Mouse (Mus musculus) embryonic facial prominence, embryonic 11.5 days (tissue): ENCODE data around the gene Zfpm1. TPM values are rescaled to one million over a fixed set of nuclear protein-coding genes. Genes with fewer than 3 reads are reported as not detected.

ENCODE experiments used
- ATAC-seq: fragments of 200-750 bp; cut with Nextera tagmentation; replicated peaks from 2 replicates; pipeline ENCODE4 v1.8.0; 2017; ENCODE audit warnings: low read depth; ENCODE audit not compliant: insufficient number of reproducible peaks, low FRiP score, low TSS enrichment
- DNase-seq: peaks from one replicate; pipeline ENCODE4 v3.0.0-alpha.2; 2015; ENCODE audit warnings: low spot score
- H3K27ac ChIP-seq: fragments of 300-500 bp; sonication (generic); replicated peaks from 2 replicates; pipeline ENCODE4 v1.5.1; 2014; ENCODE audit warnings: mild to moderate bottlenecking, low read depth, low read length, control low read depth
- H3K27me3 ChIP-seq: fragments of 300-500 bp; sonication (generic); 2 replicates; pipeline ENCODE4 v1.6.1; 2014; ENCODE audit warnings: mild to moderate bottlenecking, low read length, moderate library complexity, mixed read lengths; ENCODE audit not compliant: control insufficient read depth, insufficient read depth
- H3K36me3 ChIP-seq: fragments of 300-500 bp; sonication (generic); replicated peaks from 2 replicates; pipeline ENCODE4 v1.6.1; 2014; ENCODE audit warnings: low read depth, mild to moderate bottlenecking, low read length, moderate library complexity, mixed read lengths; ENCODE audit not compliant: control insufficient read depth, insufficient read depth
- H3K4me1 ChIP-seq: fragments of 300-500 bp; sonication (generic); 2 replicates; pipeline ENCODE4 v1.6.1; 2014; ENCODE audit warnings: low read length, mixed read lengths; ENCODE audit not compliant: control insufficient read depth, insufficient read depth
- H3K4me2 ChIP-seq: fragments of 300-500 bp; sonication (generic); 2 replicates; pipeline ENCODE4 v1.6.1; 2014; ENCODE audit warnings: low read depth, mild to moderate bottlenecking, control low read depth, low read length, moderate library complexity
- H3K4me3 ChIP-seq: fragments of 300-500 bp; sonication (generic); 2 replicates; pipeline ENCODE4 v1.5.1; 2014; ENCODE audit warnings: low read depth, low read length, control low read depth
- H3K9ac ChIP-seq: fragments of 300-500 bp; sonication (generic); replicated peaks from 2 replicates; pipeline ENCODE4 v1.6.1; 2014; ENCODE audit warnings: mild to moderate bottlenecking, control low read depth, low read length
- H3K9me3 ChIP-seq: fragments of 300-500 bp; sonication (generic); replicated peaks from 2 replicates; pipeline ENCODE4 v1.6.1; 2016; ENCODE audit warnings: mild to moderate bottlenecking, low read length, inconsistent platforms, mixed read lengths; ENCODE audit not compliant: control insufficient read depth
- WGBS: fragments of 180-500 bp; shearing (Covaris S2); extraction: QIAGEN DNeasy Blood & Tissue Kit; methylation state at CpG from one replicate; pipeline ENCODE4 v1.1.7; 2014; 5-methylcytosine and 5-hydroxymethylcytosine counted together
- polyA plus RNA-seq: library from polyadenylated mRNA; unstranded; fragments of >200 nt; fragmentation: Nextera tagmentation; extraction: Ambion mirVana; gene quantifications from 2 replicates; pipeline ENCODE4 v1.2.1, GENCODE M21; 2014

The Zfpm1 gene
- polyA plus RNA-seq, 1 experiment from 2014 or later = 1.5 TPM

GRCm38 (mm10) chr8:122375751-122376364, 93.9 kb downstream of the Zfpm1 start:
- DNase-seq (no peak), ATAC-seq (peak; percentile 54; the same call in 1 of the 2 replicates)
- peak overlapping the region; percentile 36 for H3K4me2 ChIP-seq
- no peaks in the 10 kb centered on the region for H3K9me3 ChIP-seq
- H3K4me3 ChIP-seq = peak overlapping the region; percentile 93
- no peaks in the 10 kb centered on the region for H3K27me3 ChIP-seq
- H3K36me3 ChIP-seq = no peaks in the 10 kb centered on the region; the same call in 1 of the 2 replicates
- H3K4me1 ChIP-seq = 0 out of 2 replicates have a peak, but pooled peaks cover 2% of the 10 kb centered on the region
- H3K27ac ChIP-seq = no peak overlapping the region
- H3K9ac ChIP-seq = peak overlapping the region; percentile 39
- 25% methylated on average over 13 of the region's 13 CpGs for WGBS

GRCm38 (mm10) chr8:122376365-122377231, 94.7 kb downstream of the Zfpm1 start, which contains the start of gene Zc3h18:
Gene Zc3h18, plus strand, starts transcription at chr8:122376609.
- peak; percentile 100 for DNase-seq
- Histone ChIP-seq H3K4me2 (peak within 1 kb of the TSS; percentile 81), H3K9me3 (no peaks in the 10 kb centered on the region), H3K36me3 (no peaks in the 10 kb centered on the region; the same call in 1 of the 2 replicates), H3K27ac (peak within 1 kb of the TSS; percentile 84), H3K4me3 (peak within 1 kb of the TSS; percentile 93), H3K9ac (peak within 1 kb of the TSS; percentile 95), H3K4me1 (0 out of 2 replicates have a peak, but pooled peaks cover 2% of the 10 kb centered on the region), H3K27me3 (no peaks in the 10 kb centered on the region)
- ATAC-seq = peak; percentile 93
- under 1% methylated on average over 106 of the region's 107 CpGs for WGBS

DNA sequence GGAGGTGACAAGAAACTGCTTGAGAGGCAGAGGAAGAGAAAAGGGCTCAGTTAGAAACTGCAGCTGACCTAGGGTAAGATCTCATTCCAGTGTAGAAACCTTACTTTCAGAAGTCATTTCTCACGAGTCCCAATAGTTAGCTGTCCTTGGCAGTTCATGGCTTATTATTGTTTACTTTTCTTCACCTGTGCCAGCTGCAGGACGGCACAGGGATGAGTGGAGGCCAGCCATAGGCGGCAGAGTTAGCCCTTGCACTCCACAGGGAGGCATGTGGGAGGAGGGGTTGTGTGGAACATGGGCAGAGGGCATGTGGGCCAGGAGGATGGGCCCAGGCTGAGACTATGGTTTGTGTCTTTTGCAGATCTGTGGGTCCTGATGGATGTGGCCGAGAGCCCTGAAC, 101.1 kb downstream of the Zfpm1 start:
- peaks cover 10% of the 10 kb centered on the region for H3K36me3 ChIP-seq
- no peak overlapping the region for H3K4me3 ChIP-seq
- no peak overlapping the region for H3K4me2 ChIP-seq
- WGBS = 80% methylated on average over 4 of the region's 4 CpGs
- no peaks in the 10 kb centered on the region for H3K27me3 ChIP-seq
- H3K9me3 ChIP-seq = no peaks in the 10 kb centered on the region
- no peak for DNase-seq
- H3K27ac ChIP-seq = no peak overlapping the region
- H3K9ac ChIP-seq = no peak overlapping the region
- 0 out of 2 replicates have a peak, but pooled peaks cover 2% of the 10 kb centered on the region for H3K4me1 ChIP-seq
- no peak for ATAC-seq

Other genes starting within 250 kb of the Zfpm1 start
- not detected in 2 replicates for gene Trhr2, start 78.6 kb downstream of the Zfpm1 start, polyA plus RNA-seq
- gene Zc3h18, start 94.5 kb downstream of the Zfpm1 start, polyA plus RNA-seq = 39.3 and 40.1 TPM in 2 replicates
- not detected in 2 replicates for gene Il17c, start 139.9 kb downstream of the Zfpm1 start, polyA plus RNA-seq
- gene Cyba, start 150.8 kb downstream of the Zfpm1 start, polyA plus RNA-seq = 62.2 and 63.5 TPM in 2 replicates
- gene Mvd, start 161.3 kb downstream of the Zfpm1 start, polyA plus RNA-seq = 41.0 and 42.2 TPM in 2 replicates
- 0.17 and 0.34 TPM in 2 replicates for gene Snai3, start 178.6 kb downstream of the Zfpm1 start, polyA plus RNA-seq
- gene Rnf166, start 193.9 kb downstream of the Zfpm1 start, polyA plus RNA-seq = 26.6 and 27.4 TPM in 2 replicates
- gene Ctu2, start 194.0 kb downstream of the Zfpm1 start, polyA plus RNA-seq = 66.8 and 75.5 TPM in 2 replicates